Mouse (Mus musculus): ENCODE results near the gene Trak2. TPM values are rescaled to one million over a fixed set of nuclear protein-coding genes. Genes with fewer than 3 reads are reported as not detected.

Trak2 gene
- polyA plus RNA-seq, 1 experiment from 2014 or later = 13.5 TPM

GRCm38 (mm10) chr1:58972851-58973365, 322 bp downstream of the Trak2 start:
- 0% methylated on average over 28 of the region's 28 CpGs for WGBS
- Histone ChIP-seq H3K36me3 (ENCODE audit: control insufficient read depth, insufficient read depth, low read length) (no peaks in the 10 kb centered on the region), H3K9ac (replicated peaks; ENCODE audit: low read depth, low read length) (peak overlapping the region; percentile 86), H3K4me2 (replicated peaks; ENCODE audit: low read depth, low read length) (peak overlapping the region; percentile 68), H3K9me3 (ENCODE audit: control insufficient read depth, low read depth, low read length) (no peaks in the 10 kb centered on the region), H3K4me1 (ENCODE audit: control insufficient read depth, insufficient read depth, low read length) (peaks cover 12% of the 10 kb centered on the region; the same call in 1 of the 2 replicates), H3K27me3 (ENCODE audit: control insufficient read depth, insufficient read depth, low read length) (no peaks in the 10 kb centered on the region), H3K27ac (ENCODE audit: low read length) (peak overlapping the region; percentile 71), H3K4me3 (ENCODE audit: low read depth, low read length) (peak overlapping the region; percentile 95)
- ATAC-seq (ENCODE audit: insufficient number of reproducible peaks, insufficient read depth, low FRiP score, low read depth) = peak; percentile 14; the same call in 1 of the 2 replicates

GRCm38 (mm10) chr1:58971097-58971496, 2.1 kb downstream of the Trak2 start:
- peaks cover 12% of the 10 kb centered on the region; the same call in 1 of the 2 replicates for H3K4me1 ChIP-seq (ENCODE audit: control insufficient read depth, insufficient read depth, low read length)
- H3K4me2 ChIP-seq (replicated peaks; ENCODE audit: low read depth, low read length) = no peak overlapping the region
- H3K27me3 ChIP-seq (ENCODE audit: control insufficient read depth, insufficient read depth, low read length) = no peaks in the 10 kb centered on the region
- H3K36me3 ChIP-seq (ENCODE audit: control insufficient read depth, insufficient read depth, low read length) = no peaks in the 10 kb centered on the region
- H3K9ac ChIP-seq (replicated peaks; ENCODE audit: low read depth, low read length) = no peak overlapping the region
- ATAC-seq (ENCODE audit: insufficient number of reproducible peaks, insufficient read depth, low FRiP score, low read depth) = no peak
- no peak overlapping the region for H3K4me3 ChIP-seq (ENCODE audit: low read depth, low read length)
- no peaks in the 10 kb centered on the region for H3K9me3 ChIP-seq (ENCODE audit: control insufficient read depth, low read depth, low read length)
- H3K27ac ChIP-seq (ENCODE audit: low read length) = no peak overlapping the region
- 84% methylated on average over 6 of the region's 6 CpGs for WGBS

- Histone ChIP-seq H3K9me3 (ENCODE audit: control insufficient read depth, low read depth, low read length) (no peaks in the 10 kb centered on the region), H3K9ac (replicated peaks; ENCODE audit: low read depth, low read length) (no peak overlapping the region), H3K27ac (ENCODE audit: low read length) (no peak overlapping the region), H3K4me1 (ENCODE audit: control insufficient read depth, insufficient read depth, low read length) (peaks cover 12% of the 10 kb centered on the region; the same call in 1 of the 2 replicates), H3K4me3 (ENCODE audit: low read depth, low read length) (no peak overlapping the region), H3K4me2 (replicated peaks; ENCODE audit: low read depth, low read length) (no peak overlapping the region), H3K27me3 (ENCODE audit: control insufficient read depth, insufficient read depth, low read length) (no peaks in the 10 kb centered on the region), H3K36me3 (ENCODE audit: control insufficient read depth, insufficient read depth, low read length) (no peaks in the 10 kb centered on the region)
- ATAC-seq (ENCODE audit: insufficient number of reproducible peaks, insufficient read depth, low FRiP score, low read depth) = no peak
- 60% methylated on average over 5 of the region's 5 CpGs for WGBS
Observed at GRCm38 (mm10) chr1:58970054-58970453, 3.2 kb downstream of the Trak2 start.

GRCm38 (mm10) chr1:58967534-58967933, 5.7 kb downstream of the Trak2 start:
- Histone ChIP-seq H3K4me1 (ENCODE audit: control insufficient read depth, insufficient read depth, low read length) (peaks cover 11% of the 10 kb centered on the region; the same call in 1 of the 2 replicates), H3K4me2 (replicated peaks; ENCODE audit: low read depth, low read length) (no peak overlapping the region), H3K36me3 (ENCODE audit: control insufficient read depth, insufficient read depth, low read length) (no peaks in the 10 kb centered on the region), H3K4me3 (ENCODE audit: low read depth, low read length) (no peak overlapping the region), H3K27me3 (ENCODE audit: control insufficient read depth, insufficient read depth, low read length) (no peaks in the 10 kb centered on the region), H3K27ac (ENCODE audit: low read length) (no peak overlapping the region), H3K9ac (replicated peaks; ENCODE audit: low read depth, low read length) (no peak overlapping the region), H3K9me3 (ENCODE audit: control insufficient read depth, low read depth, low read length) (no peaks in the 10 kb centered on the region)
- ATAC-seq (ENCODE audit: insufficient number of reproducible peaks, insufficient read depth, low FRiP score, low read depth) = no peak
- 28% methylated on average over 4 of the region's 4 CpGs for WGBS

- H3K4me1 ChIP-seq (ENCODE audit: control insufficient read depth, insufficient read depth, low read length) = no peaks in the 10 kb centered on the region
- no peak overlapping the region for H3K27ac ChIP-seq (ENCODE audit: low read length)
- H3K9ac ChIP-seq (replicated peaks; ENCODE audit: low read depth, low read length) = no peak overlapping the region
- no peak for ATAC-seq (ENCODE audit: insufficient number of reproducible peaks, insufficient read depth, low FRiP score, low read depth)
- H3K4me3 ChIP-seq (ENCODE audit: low read depth, low read length) = no peak overlapping the region
- no peaks in the 10 kb centered on the region for H3K9me3 ChIP-seq (ENCODE audit: control insufficient read depth, low read depth, low read length)
- H3K27me3 ChIP-seq (ENCODE audit: control insufficient read depth, insufficient read depth, low read length) = no peaks in the 10 kb centered on the region
- no peaks in the 10 kb centered on the region for H3K36me3 ChIP-seq (ENCODE audit: control insufficient read depth, insufficient read depth, low read length)
- H3K4me2 ChIP-seq (replicated peaks; ENCODE audit: low read depth, low read length) = no peak overlapping the region
Observed at GRCm38 (mm10) chr1:58962865-58963264, 10.4 kb downstream of the Trak2 start.

GRCm38 (mm10) chr1:58962418-58962817, 10.8 kb downstream of the Trak2 start:
- Histone ChIP-seq H3K4me1 (ENCODE audit: control insufficient read depth, insufficient read depth, low read length) (no peaks in the 10 kb centered on the region), H3K4me2 (replicated peaks; ENCODE audit: low read depth, low read length) (no peak overlapping the region), H3K27me3 (ENCODE audit: control insufficient read depth, insufficient read depth, low read length) (no peaks in the 10 kb centered on the region), H3K9me3 (ENCODE audit: control insufficient read depth, low read depth, low read length) (no peaks in the 10 kb centered on the region), H3K9ac (replicated peaks; ENCODE audit: low read depth, low read length) (no peak overlapping the region), H3K36me3 (ENCODE audit: control insufficient read depth, insufficient read depth, low read length) (no peaks in the 10 kb centered on the region), H3K27ac (ENCODE audit: low read length) (no peak overlapping the region), H3K4me3 (ENCODE audit: low read depth, low read length) (no peak overlapping the region)
- ATAC-seq (ENCODE audit: insufficient number of reproducible peaks, insufficient read depth, low FRiP score, low read depth) = no peak
- WGBS = 77% methylated on average over 5 of the region's 5 CpGs

GRCm38 (mm10) chr1:58961152-58961893, 11.9 kb downstream of the Trak2 start:
- ATAC-seq (ENCODE audit: insufficient number of reproducible peaks, insufficient read depth, low FRiP score, low read depth) = no peak
- Histone ChIP-seq H3K27ac (ENCODE audit: low read length) (no peak overlapping the region), H3K36me3 (ENCODE audit: control insufficient read depth, insufficient read depth, low read length) (no peaks in the 10 kb centered on the region), H3K9me3 (ENCODE audit: control insufficient read depth, low read depth, low read length) (no peaks in the 10 kb centered on the region), H3K4me3 (ENCODE audit: low read depth, low read length) (no peak overlapping the region), H3K9ac (replicated peaks; ENCODE audit: low read depth, low read length) (no peak overlapping the region), H3K4me2 (replicated peaks; ENCODE audit: low read depth, low read length) (no peak overlapping the region), H3K27me3 (ENCODE audit: control insufficient read depth, insufficient read depth, low read length) (no peaks in the 10 kb centered on the region), H3K4me1 (ENCODE audit: control insufficient read depth, insufficient read depth, low read length) (no peaks in the 10 kb centered on the region)
- WGBS = 44% methylated on average over 12 of the region's 12 CpGs

- no peaks in the 10 kb centered on the region for H3K36me3 ChIP-seq (ENCODE audit: control insufficient read depth, insufficient read depth, low read length)
- H3K27me3 ChIP-seq (ENCODE audit: control insufficient read depth, insufficient read depth, low read length) = no peaks in the 10 kb centered on the region
- 79% methylated on average over 2 of the region's 2 CpGs for WGBS
- H3K27ac ChIP-seq (ENCODE audit: low read length) = no peak overlapping the region
- no peak overlapping the region for H3K9ac ChIP-seq (replicated peaks; ENCODE audit: low read depth, low read length)
- H3K4me1 ChIP-seq (ENCODE audit: control insufficient read depth, insufficient read depth, low read length) = no peaks in the 10 kb centered on the region
- no peaks in the 10 kb centered on the region for H3K9me3 ChIP-seq (ENCODE audit: control insufficient read depth, low read depth, low read length)
- no peak overlapping the region for H3K4me3 ChIP-seq (ENCODE audit: low read depth, low read length)
- no peak overlapping the region for H3K4me2 ChIP-seq (replicated peaks; ENCODE audit: low read depth, low read length)
- no peak for ATAC-seq (ENCODE audit: insufficient number of reproducible peaks, insufficient read depth, low FRiP score, low read depth)
Observed at GRCm38 (mm10) chr1:58959682-58960081, 13.5 kb downstream of the Trak2 start.
